Mouse (Mus musculus) C2C12 (cell line): Measurements from ENCODE around the gene Hdac11.

ENCODE experiments used
- CTCF ChIP-seq: IDR thresholded peaks from one replicate; pipeline ENCODE4 v1.5.1; 2011; ENCODE audit not compliant: control insufficient read depth, insufficient read depth, insufficient read length
- FOSL1 ChIP-seq: IDR thresholded peaks from one replicate; pipeline ENCODE4 v1.8.0; 2011; ENCODE audit warnings: mild to moderate bottlenecking, low read length; ENCODE audit not compliant: poor library complexity, insufficient read depth, severe bottlenecking
- MYOD1 ChIP-seq: IDR thresholded peaks from one replicate; pipeline ENCODE4 v1.6.1; 2011; ENCODE audit warnings: low read depth; ENCODE audit not compliant: control insufficient read depth, insufficient read length

GRCm38 (mm10) chr6:91111141-91111953 is 45.1 kb upstream of the Hdac11 start:
- no peak for TF ChIP-seq CTCF
- no peak for TF ChIP-seq MYOD1
- TF ChIP-seq FOSL1, result no peak
